Mouse (Mus musculus): ENCODE data around the gene BC049715.

GRCm38 (mm10) chr6:136817549-136817948, 9.9 kb upstream of the BC049715 start:
- TF ChIP-seq POLR2A (IDR thresholded peaks at IDR 0.05; ENCODE audit: control insufficient read depth, low read depth, low read length), result no peak
- TF ChIP-seq CTCF (IDR thresholded peaks at IDR 0.05; ENCODE audit: control insufficient read depth, insufficient read depth, insufficient replicate concordance, low read depth, low read length), result no peak

Data from testis, adult 2 months (tissue).